Mouse (Mus musculus) neural tube, embryonic 11.5 days (tissue): ENCODE results near the gene Twf2. TPM values are rescaled to one million over a fixed set of nuclear protein-coding genes. Genes with fewer than 3 reads are reported as not detected.
"Not testable (repeated sequence)": the region's sequence is repeated elsewhere in the genome, so short reads cannot be mapped to it uniquely, and the experiment has no call there.

Experiments
- ATAC-seq: fragments of 200-750 bp; cut with Nextera tagmentation; 2 replicates; pipeline ENCODE4 v1.8.0; 2017; ENCODE audit warnings: moderate number of reproducible peaks, mild to moderate bottlenecking, moderate TSS enrichment, moderate library complexity; ENCODE audit not compliant: insufficient read depth, low FRiP score, low TSS enrichment
- DNase-seq: peaks from one replicate; pipeline ENCODE4 v3.0.0-alpha.2; 2015; ENCODE audit warnings: low spot score
- H3K27ac ChIP-seq: fragments of 300-500 bp; sonication (generic); 2 replicates; pipeline ENCODE4 v1.5.1; 2014; ENCODE audit warnings: low read depth, mild to moderate bottlenecking, low read length
- H3K27me3 ChIP-seq: fragments of 300-500 bp; sonication (generic); 2 replicates; pipeline ENCODE4 v1.6.1; 2014; ENCODE audit warnings: mild to moderate bottlenecking, low read length, mixed read lengths; ENCODE audit not compliant: control insufficient read depth, insufficient read depth
- H3K36me3 ChIP-seq: fragments of 300-500 bp; sonication (generic); 2 replicates; pipeline ENCODE4 v1.6.1; 2014; ENCODE audit warnings: mild to moderate bottlenecking, low read length, moderate library complexity, mixed read lengths; ENCODE audit not compliant: control insufficient read depth, insufficient read depth
- H3K4me1 ChIP-seq: fragments of 300-500 bp; sonication (generic); 2 replicates; pipeline ENCODE4 v1.6.1; 2014; ENCODE audit warnings: low read length, mixed read lengths; ENCODE audit not compliant: control insufficient read depth, insufficient read depth
- H3K4me2 ChIP-seq: fragments of 300-500 bp; sonication (generic); 2 replicates; pipeline ENCODE4 v1.6.1; 2014; ENCODE audit warnings: low read depth, mild to moderate bottlenecking, moderate library complexity
- H3K4me3 ChIP-seq: fragments of 300-500 bp; sonication (generic); 2 replicates; pipeline ENCODE4 v1.5.1; 2014; ENCODE audit warnings: low read depth, low read length
- H3K9ac ChIP-seq: fragments of 300-500 bp; sonication (generic); 2 replicates; pipeline ENCODE4 v1.6.1; 2014; ENCODE audit warnings: mild to moderate bottlenecking, low read length
- H3K9me3 ChIP-seq: fragments of 300-500 bp; sonication (generic); 2 replicates; pipeline ENCODE4 v1.6.1; 2016; ENCODE audit warnings: low read length; ENCODE audit not compliant: control insufficient read depth
- WGBS: fragments of 180-500 bp; shearing (Covaris S2); extraction: QIAGEN DNeasy Blood & Tissue Kit; methylation state at CpG from one replicate; pipeline ENCODE4 v1.1.7; 2014; 5-methylcytosine and 5-hydroxymethylcytosine counted together
- polyA plus RNA-seq: library from polyadenylated mRNA; unstranded; fragments of >200 nt; fragmentation: Nextera tagmentation; extraction: Ambion mirVana; gene quantifications from 2 replicates; pipeline ENCODE4 v1.2.1, GENCODE M21; 2014

Twf2 gene
- polyA plus RNA-seq, 1 experiment from 2014 or later, result 63.9 TPM

- no peaks in the 10 kb centered on the region for H3K27me3 ChIP-seq
- H3K27ac ChIP-seq, result no peak overlapping the region
- ATAC-seq, result no peak
- H3K9ac ChIP-seq, result peak overlapping the region; percentile 67
- H3K36me3 ChIP-seq, result no peaks in the 10 kb centered on the region
- 47% methylated on average over 5 of the region's 5 CpGs for WGBS
- H3K4me2 ChIP-seq, result peak overlapping the region; percentile 54
- no peaks in the 10 kb centered on the region for H3K9me3 ChIP-seq
- DNase-seq, result no peak
- 0 out of 2 replicates have a peak, but pooled peaks cover 3% of the 10 kb centered on the region for H3K4me1 ChIP-seq
- H3K4me3 ChIP-seq, result peak overlapping the region; percentile 50
These were observed 42.5 kb upstream of the Twf2 start for GRCm38 (mm10) chr9:106160426-106160825.

- Histone ChIP-seq H3K4me2 (no peak overlapping the region), H3K36me3 (no peaks in the 10 kb centered on the region), H3K27me3 (no peaks in the 10 kb centered on the region), H3K4me1 (no peaks in the 10 kb centered on the region), H3K4me3 (no peak overlapping the region), H3K27ac (no peak overlapping the region), H3K9me3 (no peaks in the 10 kb centered on the region), H3K9ac (no peak overlapping the region)
- DNase-seq (no peak), ATAC-seq (no peak)
- 90% methylated on average over 2 of the region's 2 CpGs for WGBS
These were observed 36.2 kb upstream of the Twf2 start for GRCm38 (mm10) chr9:106166709-106167108.

GRCm38 (mm10) chr9:106167241-106167640 is 35.7 kb upstream of the Twf2 start:
- Histone ChIP-seq H3K4me2 (no peak overlapping the region), H3K27ac (no peak overlapping the region), H3K36me3 (no peaks in the 10 kb centered on the region), H3K9me3 (no peaks in the 10 kb centered on the region), H3K4me1 (no peaks in the 10 kb centered on the region), H3K4me3 (no peak overlapping the region), H3K27me3 (no peaks in the 10 kb centered on the region), H3K9ac (no peak overlapping the region)
- WGBS, result 84% methylated on average over 3 of the region's 3 CpGs
- no peak for DNase-seq
- no peak for ATAC-seq

GRCm38 (mm10) chr9:106167703-106168102 is 35.2 kb upstream of the Twf2 start:
- H3K36me3 ChIP-seq, result no peaks in the 10 kb centered on the region
- H3K27ac ChIP-seq, result no peak overlapping the region
- no peak for ATAC-seq
- no peaks in the 10 kb centered on the region for H3K9me3 ChIP-seq
- WGBS, result 27% methylated on average over 1 of the region's 1 CpGs
- no peak overlapping the region for H3K4me3 ChIP-seq
- H3K9ac ChIP-seq, result no peak overlapping the region
- no peaks in the 10 kb centered on the region for H3K27me3 ChIP-seq
- H3K4me2 ChIP-seq, result no peak overlapping the region
- peaks cover 3% of the 10 kb centered on the region for H3K4me1 ChIP-seq
- DNase-seq, result no peak

GRCm38 (mm10) chr9:106169006-106169405 is 33.9 kb upstream of the Twf2 start:
- not testable (repeated sequence) for H3K9ac ChIP-seq, ATAC-seq, H3K9me3 ChIP-seq, H3K4me3 ChIP-seq, H3K4me2 ChIP-seq, H3K36me3 ChIP-seq, H3K27me3 ChIP-seq, DNase-seq, H3K27ac ChIP-seq, H3K4me1 ChIP-seq
- WGBS, result 75% methylated on average over 1 of the region's 1 CpGs

GRCm38 (mm10) chr9:106169917-106170316 is 33.0 kb upstream of the Twf2 start:
- Histone ChIP-seq H3K4me2 (no peak overlapping the region), H3K4me3 (no peak overlapping the region), H3K27ac (no peak overlapping the region), H3K4me1 (peaks cover 8% of the 10 kb centered on the region), H3K9me3 (no peaks in the 10 kb centered on the region), H3K36me3 (no peaks in the 10 kb centered on the region), H3K27me3 (no peaks in the 10 kb centered on the region), H3K9ac (no peak overlapping the region)
- 38% methylated on average over 6 of the region's 6 CpGs for WGBS
- ATAC-seq (no peak), DNase-seq (no peak)

GRCm38 (mm10) chr9:106170556-106171345 is 32.2 kb upstream of the Twf2 start, which contains the start of gene Wdr82:
Wdr82 (plus strand) TSS chr9:106170928.
- H3K9ac ChIP-seq, result peak within 1 kb of the TSS; percentile 98
- peak within 1 kb of the TSS; percentile 96 for H3K27ac ChIP-seq
- 0% methylated on average over 78 of the region's 81 CpGs for WGBS
- no peaks in the 10 kb centered on the region for H3K9me3 ChIP-seq
- no peaks in the 10 kb centered on the region for H3K27me3 ChIP-seq
- peak within 1 kb of the TSS; percentile 78 for H3K4me2 ChIP-seq
- DNase-seq, result peak; percentile 94
- H3K4me1 ChIP-seq, result peaks cover 8% of the 10 kb centered on the region
- H3K36me3 ChIP-seq, result no peaks in the 10 kb centered on the region
- peak; percentile 87 for ATAC-seq
- peak within 1 kb of the TSS; percentile 97 for H3K4me3 ChIP-seq

GRCm38 (mm10) chr9:106171346-106172158 is 31.4 kb upstream of the Twf2 start:
- Histone ChIP-seq H3K4me2 (peak overlapping the region; percentile 78), H3K27me3 (no peaks in the 10 kb centered on the region), H3K27ac (peak overlapping the region; percentile 96), H3K9me3 (no peaks in the 10 kb centered on the region), H3K4me3 (peak overlapping the region; percentile 97), H3K36me3 (no peaks in the 10 kb centered on the region), H3K9ac (peak overlapping the region; percentile 98), H3K4me1 (peaks cover 8% of the 10 kb centered on the region)
- WGBS, result under 1% methylated on average over 30 of the region's 30 CpGs
- ATAC-seq (peak; percentile 67), DNase-seq (peak; percentile 55)
